Mouse (Mus musculus): ENCODE measurements at regions not wholly inside any gene's neighbourhood (a gene's known extent, or its start where the extent isn't known, plus 50 kb on each side); places are given as distances from the start of the nearest gene placed in this dataset.

- intact Hi-C loops (cut with DNase I): loop anchor here (10.0 kb wide), 1 partner anchor 63 kb away; no protein-coding TSS in a partner anchor
- DNase-seq (ENCODE audit: low spot score in 2 of 2): no peak
Observed at GRCm38 (mm10) chrX:67992281-67992680, 71.0 kb upstream of the 4933436I01Rik start.
